Mouse (Mus musculus): ENCODE data around the gene Prkag3. TPM values are rescaled to one million over a fixed set of nuclear protein-coding genes. Genes with fewer than 3 reads are reported as not detected.

Gene Prkag3
- polyA plus RNA-seq, 1 experiment from 2014 or later: 5.7 TPM

- H3K9ac ChIP-seq: no peak overlapping the region
- H3K4me1 ChIP-seq: no peaks in the 10 kb centered on the region
- H3K4me3 ChIP-seq (replicated peaks): no peak overlapping the region
- H3K9me3 ChIP-seq (replicated peaks): no peaks in the 10 kb centered on the region
- H3K36me3 ChIP-seq: no peaks in the 10 kb centered on the region
- no peak overlapping the region for H3K4me2 ChIP-seq (replicated peaks)
- no peak overlapping the region for H3K27ac ChIP-seq (replicated peaks)
- no peaks in the 10 kb centered on the region for H3K27me3 ChIP-seq
- ATAC-seq (ENCODE audit: insufficient number of reproducible peaks, low FRiP score, low TSS enrichment, low read depth): no peak
- WGBS: 65% methylated on average over 8 of the region's 8 CpGs
These were observed 20.6 kb downstream of the Prkag3 start for GRCm38 (mm10) chr1:74728446-74728845.

DNA sequence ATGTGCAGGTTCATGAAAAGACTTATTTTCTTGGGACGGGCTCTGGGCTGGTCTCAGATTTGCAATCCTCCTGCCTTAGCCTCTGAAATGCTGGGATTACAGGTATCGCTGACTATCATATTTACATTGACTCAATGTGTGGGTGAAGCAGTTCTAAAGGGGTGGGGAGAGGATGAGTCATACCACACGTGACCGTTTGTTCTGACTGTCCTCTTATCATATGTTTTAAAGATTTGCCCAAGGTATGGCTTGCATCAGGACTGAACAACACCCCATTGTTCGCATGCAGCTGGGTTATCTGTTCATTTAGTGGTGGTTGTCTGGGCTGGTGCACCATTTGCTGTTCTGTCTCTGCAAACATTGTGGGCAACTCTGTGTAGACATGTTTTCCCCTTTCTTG lies 22.3 kb downstream of the Prkag3 start:
- Histone ChIP-seq H3K9me3 (replicated peaks) (no peaks in the 10 kb centered on the region), H3K36me3 (no peaks in the 10 kb centered on the region), H3K4me1 (no peaks in the 10 kb centered on the region), H3K4me2 (replicated peaks) (no peak overlapping the region), H3K27me3 (no peaks in the 10 kb centered on the region), H3K27ac (replicated peaks) (no peak overlapping the region), H3K9ac (no peak overlapping the region), H3K4me3 (replicated peaks) (no peak overlapping the region)
- 56% methylated on average over 5 of the region's 5 CpGs for WGBS
- no peak for ATAC-seq (ENCODE audit: insufficient number of reproducible peaks, low FRiP score, low TSS enrichment, low read depth)

GRCm38 (mm10) chr1:74726114-74726513 lies 22.9 kb downstream of the Prkag3 start:
- no peak for ATAC-seq (ENCODE audit: insufficient number of reproducible peaks, low FRiP score, low TSS enrichment, low read depth)
- no peak overlapping the region for H3K27ac ChIP-seq (replicated peaks)
- WGBS: 71% methylated on average over 5 of the region's 5 CpGs

GRCm38 (mm10) chr1:74723748-74724147 lies 25.3 kb downstream of the Prkag3 start:
- 76% methylated on average over 2 of the region's 2 CpGs for WGBS
- no peaks in the 10 kb centered on the region for H3K9me3 ChIP-seq (replicated peaks)
- ATAC-seq (ENCODE audit: insufficient number of reproducible peaks, low FRiP score, low TSS enrichment, low read depth): no peak

More at GRCm38 (mm10) chr1:74726114-74726513, 22.9 kb downstream of the Prkag3 start:
- Histone ChIP-seq H3K27me3 (no peaks in the 10 kb centered on the region), H3K36me3 (no peaks in the 10 kb centered on the region), H3K4me3 (replicated peaks) (no peak overlapping the region), H3K4me2 (replicated peaks) (no peak overlapping the region), H3K4me1 (no peaks in the 10 kb centered on the region), H3K9ac (no peak overlapping the region), H3K9me3 (replicated peaks) (no peaks in the 10 kb centered on the region)

GRCm38 (mm10) chr1:74721657-74722056 lies 27.4 kb downstream of the Prkag3 start:
- ATAC-seq (ENCODE audit: insufficient number of reproducible peaks, low FRiP score, low TSS enrichment, low read depth): no peak
- H3K27me3 ChIP-seq: no peaks in the 10 kb centered on the region
- no peak overlapping the region for H3K4me3 ChIP-seq (replicated peaks)
- WGBS: 62% methylated on average over 6 of the region's 6 CpGs
- H3K4me2 ChIP-seq (replicated peaks): no peak overlapping the region
- H3K9ac ChIP-seq: no peak overlapping the region
- H3K27ac ChIP-seq (replicated peaks): no peak overlapping the region
- no peaks in the 10 kb centered on the region for H3K36me3 ChIP-seq
- H3K9me3 ChIP-seq (replicated peaks): no peaks in the 10 kb centered on the region
- H3K4me1 ChIP-seq: no peaks in the 10 kb centered on the region

More at GRCm38 (mm10) chr1:74723748-74724147, 25.3 kb downstream of the Prkag3 start:
- Histone ChIP-seq H3K9ac (no peak overlapping the region), H3K36me3 (no peaks in the 10 kb centered on the region), H3K4me1 (no peaks in the 10 kb centered on the region), H3K4me3 (replicated peaks) (no peak overlapping the region), H3K27me3 (no peaks in the 10 kb centered on the region), H3K4me2 (replicated peaks) (no peak overlapping the region), H3K27ac (replicated peaks) (no peak overlapping the region)

DNA sequence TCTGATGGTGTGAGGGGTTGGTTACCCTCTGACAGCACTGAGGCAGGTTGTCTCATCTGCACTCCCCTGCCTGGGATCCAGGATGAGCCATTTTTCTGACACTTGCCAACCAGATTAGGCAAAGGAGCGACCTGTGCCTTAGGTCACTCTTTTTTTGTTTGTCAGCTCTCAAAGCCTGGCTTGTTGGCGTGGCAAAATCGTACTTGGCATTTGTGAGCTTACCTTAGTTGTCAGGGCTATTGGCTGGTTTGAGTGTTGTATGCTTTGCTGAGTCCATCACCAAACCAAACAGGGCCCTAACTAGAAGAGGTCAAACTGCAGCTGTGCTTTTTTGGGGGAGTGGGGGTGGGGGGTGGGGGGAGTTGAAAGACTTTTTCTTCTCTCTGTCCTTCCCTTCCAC lies 29.7 kb downstream of the Prkag3 start:
- Histone ChIP-seq H3K4me2 (replicated peaks) (no peak overlapping the region), H3K4me1 (no peaks in the 10 kb centered on the region), H3K27ac (replicated peaks) (no peak overlapping the region), H3K9ac (no peak overlapping the region), H3K36me3 (no peaks in the 10 kb centered on the region), H3K9me3 (replicated peaks) (no peaks in the 10 kb centered on the region), H3K27me3 (no peaks in the 10 kb centered on the region), H3K4me3 (replicated peaks) (no peak overlapping the region)
- WGBS: 68% methylated on average over 3 of the region's 3 CpGs
- ATAC-seq (ENCODE audit: insufficient number of reproducible peaks, low FRiP score, low TSS enrichment, low read depth): no peak

DNA sequence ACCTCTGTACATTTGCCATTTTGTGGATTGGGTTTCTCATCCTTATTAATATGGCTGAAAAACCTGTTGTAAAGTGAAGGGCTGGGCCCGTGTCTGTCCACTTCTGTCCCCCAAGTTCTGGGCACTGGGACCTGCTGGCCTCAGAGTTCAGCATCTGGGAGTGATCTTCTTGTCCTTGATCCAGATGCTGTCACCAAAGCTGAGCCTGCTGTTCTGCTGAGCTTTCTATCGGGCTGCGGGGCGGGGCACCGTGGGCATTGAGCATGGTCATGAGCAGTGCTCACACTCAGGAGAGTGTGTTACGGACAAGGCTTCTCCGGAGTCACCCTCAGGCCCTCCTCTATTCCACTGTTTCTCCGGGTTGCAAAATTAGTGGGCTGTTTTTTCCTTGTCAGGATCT lies 30.9 kb downstream of the Prkag3 start:
- Histone ChIP-seq H3K9ac (no peak overlapping the region), H3K4me2 (replicated peaks) (no peak overlapping the region), H3K27ac (replicated peaks) (no peak overlapping the region), H3K36me3 (no peaks in the 10 kb centered on the region), H3K9me3 (replicated peaks) (no peaks in the 10 kb centered on the region), H3K27me3 (no peaks in the 10 kb centered on the region), H3K4me3 (replicated peaks) (no peak overlapping the region), H3K4me1 (peaks cover 9% of the 10 kb centered on the region; the same call in 1 of the 2 replicates)
- WGBS: 47% methylated on average over 8 of the region's 8 CpGs
- no peak for ATAC-seq (ENCODE audit: insufficient number of reproducible peaks, low FRiP score, low TSS enrichment, low read depth)

DNA sequence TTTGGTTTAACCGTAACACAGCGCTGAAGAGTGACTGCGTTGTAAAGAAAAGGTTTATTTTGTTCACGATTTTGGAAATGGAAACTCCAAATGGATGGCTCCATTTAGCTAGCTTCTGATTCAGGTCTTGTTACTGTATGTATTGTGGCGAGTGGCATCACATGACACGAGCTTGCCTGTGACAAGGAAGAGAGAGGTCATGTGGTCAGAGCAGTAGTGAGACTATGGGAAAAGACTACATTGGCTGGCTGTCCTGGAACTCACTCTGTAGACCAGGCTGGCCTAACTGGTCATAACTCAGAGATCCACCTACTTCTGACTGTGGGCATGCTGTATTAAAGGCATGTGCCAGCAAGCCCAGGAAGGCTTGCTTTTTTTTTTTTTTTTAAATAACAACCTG lies 33.1 kb downstream of the Prkag3 start:
- 66% methylated on average over 6 of the region's 6 CpGs for WGBS
- Histone ChIP-seq H3K27me3 (no peaks in the 10 kb centered on the region), H3K36me3 (no peaks in the 10 kb centered on the region), H3K27ac (replicated peaks) (no peak overlapping the region), H3K9me3 (replicated peaks) (no peaks in the 10 kb centered on the region), H3K4me2 (replicated peaks) (no peak overlapping the region), H3K4me1 (peaks cover 14% of the 10 kb centered on the region; the same call in 1 of the 2 replicates), H3K9ac (no peak overlapping the region), H3K4me3 (replicated peaks) (no peak overlapping the region)
- ATAC-seq (ENCODE audit: insufficient number of reproducible peaks, low FRiP score, low TSS enrichment, low read depth): no peak

- ATAC-seq (ENCODE audit: insufficient number of reproducible peaks, low FRiP score, low TSS enrichment, low read depth): no peak
- Histone ChIP-seq H3K9me3 (replicated peaks) (no peaks in the 10 kb centered on the region), H3K4me3 (replicated peaks) (no peak overlapping the region), H3K9ac (no peak overlapping the region), H3K27me3 (no peaks in the 10 kb centered on the region), H3K36me3 (no peaks in the 10 kb centered on the region), H3K4me1 (peaks cover 14% of the 10 kb centered on the region; the same call in 1 of the 2 replicates), H3K4me2 (replicated peaks) (0 out of 2 replicates have a peak overlapping the region, but pooled peaks have one; percentile 10), H3K27ac (replicated peaks) (no peak overlapping the region)
- 25% methylated on average over 5 of the region's 5 CpGs for WGBS
These were observed 33.6 kb downstream of the Prkag3 start for GRCm38 (mm10) chr1:74715468-74715867.

GRCm38 (mm10) chr1:74714967-74715366 lies 34.1 kb downstream of the Prkag3 start:
- 0 out of 2 replicates have a peak overlapping the region, but pooled peaks have one; percentile 10 for H3K4me2 ChIP-seq (replicated peaks)
- H3K9me3 ChIP-seq (replicated peaks): no peaks in the 10 kb centered on the region
- no peak for ATAC-seq (ENCODE audit: insufficient number of reproducible peaks, low FRiP score, low TSS enrichment, low read depth)
- 28% methylated on average over 2 of the region's 2 CpGs for WGBS
- H3K27me3 ChIP-seq: no peaks in the 10 kb centered on the region
- no peak overlapping the region for H3K9ac ChIP-seq
- no peak overlapping the region for H3K27ac ChIP-seq (replicated peaks)
- H3K4me1 ChIP-seq: peaks cover 14% of the 10 kb centered on the region; the same call in 1 of the 2 replicates
- H3K4me3 ChIP-seq (replicated peaks): no peak overlapping the region
- no peaks in the 10 kb centered on the region for H3K36me3 ChIP-seq

GRCm38 (mm10) chr1:74713859-74714730 lies 34.9 kb downstream of the Prkag3 start:
- Histone ChIP-seq H3K9ac (peak overlapping the region; percentile 62; the same call in 1 of the 2 replicates), H3K4me3 (replicated peaks) (peak overlapping the region; percentile 51), H3K4me2 (replicated peaks) (peak overlapping the region; percentile 90), H3K9me3 (replicated peaks) (no peaks in the 10 kb centered on the region), H3K27me3 (no peaks in the 10 kb centered on the region), H3K36me3 (no peaks in the 10 kb centered on the region), H3K27ac (replicated peaks) (0 out of 2 replicates have a peak overlapping the region, but pooled peaks have one; percentile 0), H3K4me1 (peaks cover 14% of the 10 kb centered on the region; the same call in 1 of the 2 replicates)
- 22% methylated on average over 12 of the region's 12 CpGs for WGBS
- ATAC-seq (ENCODE audit: insufficient number of reproducible peaks, low FRiP score, low TSS enrichment, low read depth): no peak
